Mouse (Mus musculus): Measurements from ENCODE around the gene Hyal3. TPM values are rescaled to one million over a fixed set of nuclear protein-coding genes. Genes with fewer than 3 reads are reported as not detected.
A peak's percentile ranks its signal among the peaks of the same experiment; 100 is the strongest.

Gene Hyal3
- polyA plus RNA-seq, 1 experiment from 2014 or later, result 1.4 TPM

DNA sequence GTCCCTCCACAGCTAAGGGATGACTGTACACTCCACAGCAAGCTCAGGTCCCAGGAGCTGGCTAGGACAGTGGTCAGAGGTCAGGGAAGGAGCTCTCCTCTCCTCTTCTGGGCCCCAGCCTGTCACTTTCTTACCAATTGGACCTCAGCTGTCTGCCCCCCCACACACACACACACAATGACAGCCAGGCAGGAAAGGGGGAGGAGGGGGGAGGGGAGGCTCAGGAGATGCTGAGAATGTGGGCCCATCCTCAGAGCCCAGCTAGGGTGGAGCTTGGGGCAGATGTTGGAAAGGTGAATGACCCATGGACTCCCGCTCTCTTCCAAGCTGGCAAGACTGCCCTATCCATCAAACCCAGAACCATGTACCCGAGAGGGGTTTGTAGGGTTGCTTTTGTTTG, 26.4 kb downstream of the Hyal3 start:
- no peaks in the 10 kb centered on the region for H3K27me3 ChIP-seq (replicated peaks; ENCODE audit: control insufficient read depth, insufficient read depth, low read length)
- no peak overlapping the region for H3K4me2 ChIP-seq (ENCODE audit: low read length)
- H3K4me3 ChIP-seq (replicated peaks; ENCODE audit: low read length), result no peak overlapping the region
- no peak for ATAC-seq
- peaks cover 15% of the 10 kb centered on the region for H3K4me1 ChIP-seq (replicated peaks; ENCODE audit: control insufficient read depth, insufficient read depth, low read length)
- WGBS, result 75% methylated on average over 2 of the region's 2 CpGs
- no peaks in the 10 kb centered on the region for H3K36me3 ChIP-seq (ENCODE audit: control insufficient read depth, insufficient read depth)
- no peak overlapping the region for H3K27ac ChIP-seq (ENCODE audit: low read length)
- no peaks in the 10 kb centered on the region for H3K9me3 ChIP-seq (ENCODE audit: control insufficient read depth, low read length)
- H3K9ac ChIP-seq (replicated peaks; ENCODE audit: low read depth, low read length), result no peak overlapping the region; the same call in 1 of the 2 replicates

- H3K9ac ChIP-seq (replicated peaks; ENCODE audit: low read depth, low read length), result no peak overlapping the region
- no peak overlapping the region for H3K4me3 ChIP-seq (replicated peaks; ENCODE audit: low read length)
- H3K36me3 ChIP-seq (ENCODE audit: control insufficient read depth, insufficient read depth), result no peaks in the 10 kb centered on the region
- no peak overlapping the region for H3K4me2 ChIP-seq (ENCODE audit: low read length)
- H3K9me3 ChIP-seq (ENCODE audit: control insufficient read depth, low read length), result no peaks in the 10 kb centered on the region
- no peak overlapping the region for H3K27ac ChIP-seq (ENCODE audit: low read length)
- peaks cover 15% of the 10 kb centered on the region for H3K4me1 ChIP-seq (replicated peaks; ENCODE audit: control insufficient read depth, insufficient read depth, low read length)
- ATAC-seq, result no peak
- WGBS, result 64% methylated on average over 9 of the region's 9 CpGs
- H3K27me3 ChIP-seq (replicated peaks; ENCODE audit: control insufficient read depth, insufficient read depth, low read length), result no peaks in the 10 kb centered on the region
Measured at GRCm38 (mm10) chr9:107607653-107608245, 27.1 kb downstream of the Hyal3 start.

DNA sequence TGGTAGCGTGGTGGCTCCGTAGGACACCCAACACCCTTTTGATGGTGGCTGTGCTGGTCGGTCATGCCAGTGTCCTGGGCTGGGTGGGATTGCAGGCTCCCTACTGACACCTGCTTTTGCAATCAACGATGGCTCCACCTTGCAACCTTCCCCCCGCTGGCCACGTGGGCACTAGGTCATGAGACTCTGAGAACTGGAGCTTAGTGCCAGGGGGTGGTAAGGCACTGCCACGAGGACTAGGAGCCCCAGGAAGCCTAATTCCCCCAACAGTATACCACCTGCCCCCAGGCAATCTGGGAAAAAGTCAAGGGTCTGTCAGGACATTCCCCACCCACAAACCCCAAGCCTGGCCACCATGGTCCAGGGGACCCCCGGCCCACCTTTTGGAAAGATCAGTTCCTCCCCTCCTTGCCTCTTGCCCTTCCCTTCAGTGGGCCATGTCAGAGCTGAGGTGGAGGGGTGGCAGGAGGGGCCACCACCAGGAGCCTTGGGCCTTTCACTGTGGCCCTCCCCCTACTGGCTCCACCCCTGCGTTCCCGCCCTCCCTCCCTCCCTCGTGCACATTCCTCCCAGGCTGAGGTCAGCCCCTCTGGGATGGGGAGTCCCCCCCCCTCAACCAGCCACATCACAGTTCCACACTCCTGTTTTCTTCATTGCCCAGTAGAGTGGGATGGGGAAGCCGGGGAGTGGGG, 28.3 kb downstream of the Hyal3 start, which contains the start of gene Sema3b:
Gene Sema3b (minus strand): TSS at position 489 of the 692 bp plus-strand sequence.
- Histone ChIP-seq H3K36me3 (ENCODE audit: control insufficient read depth, insufficient read depth) (no peaks in the 10 kb centered on the region), H3K9ac (replicated peaks; ENCODE audit: low read depth, low read length) (no peak within 1 kb of the TSS), H3K4me3 (replicated peaks; ENCODE audit: low read length) (no peak within 1 kb of the TSS), H3K27me3 (replicated peaks; ENCODE audit: control insufficient read depth, insufficient read depth, low read length) (no peaks in the 10 kb centered on the region), H3K4me1 (replicated peaks; ENCODE audit: control insufficient read depth, insufficient read depth, low read length) (peaks cover 19% of the 10 kb centered on the region), H3K27ac (ENCODE audit: low read length) (no peak within 1 kb of the TSS), H3K4me2 (ENCODE audit: low read length) (no peak within 1 kb of the TSS), H3K9me3 (ENCODE audit: control insufficient read depth, low read length) (no peaks in the 10 kb centered on the region)
- 47% methylated on average over 11 of the region's 12 CpGs for WGBS
- no peak for ATAC-seq

DNA sequence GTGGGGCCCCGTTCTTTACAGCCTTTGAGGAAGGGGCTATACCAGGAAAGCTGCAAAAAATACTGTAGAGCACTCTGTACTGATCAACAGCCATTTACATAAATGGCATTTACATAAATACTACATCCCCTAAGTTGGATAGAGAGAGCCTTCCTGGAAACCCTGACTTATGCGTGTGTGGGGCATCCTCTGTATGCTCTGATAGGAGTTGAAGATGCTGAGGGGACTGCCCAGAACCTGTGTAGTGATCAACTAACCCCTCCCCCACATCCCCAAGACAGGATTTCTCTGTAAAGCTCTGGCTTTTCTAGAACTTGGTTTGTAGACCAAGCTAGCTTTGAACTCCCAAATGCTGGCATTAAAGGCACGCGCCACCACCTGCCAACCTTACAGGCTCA, 28.8 kb downstream of the Hyal3 start:
- Histone ChIP-seq H3K4me3 (replicated peaks; ENCODE audit: low read length) (no peak overlapping the region), H3K36me3 (ENCODE audit: control insufficient read depth, insufficient read depth) (no peaks in the 10 kb centered on the region), H3K4me2 (ENCODE audit: low read length) (no peak overlapping the region), H3K27ac (ENCODE audit: low read length) (no peak overlapping the region), H3K9me3 (ENCODE audit: control insufficient read depth, low read length) (no peaks in the 10 kb centered on the region), H3K9ac (replicated peaks; ENCODE audit: low read depth, low read length) (no peak overlapping the region), H3K4me1 (replicated peaks; ENCODE audit: control insufficient read depth, insufficient read depth, low read length) (peaks cover 18% of the 10 kb centered on the region), H3K27me3 (replicated peaks; ENCODE audit: control insufficient read depth, insufficient read depth, low read length) (no peaks in the 10 kb centered on the region)
- WGBS, result 63% methylated on average over 4 of the region's 4 CpGs
- ATAC-seq, result no peak

DNA sequence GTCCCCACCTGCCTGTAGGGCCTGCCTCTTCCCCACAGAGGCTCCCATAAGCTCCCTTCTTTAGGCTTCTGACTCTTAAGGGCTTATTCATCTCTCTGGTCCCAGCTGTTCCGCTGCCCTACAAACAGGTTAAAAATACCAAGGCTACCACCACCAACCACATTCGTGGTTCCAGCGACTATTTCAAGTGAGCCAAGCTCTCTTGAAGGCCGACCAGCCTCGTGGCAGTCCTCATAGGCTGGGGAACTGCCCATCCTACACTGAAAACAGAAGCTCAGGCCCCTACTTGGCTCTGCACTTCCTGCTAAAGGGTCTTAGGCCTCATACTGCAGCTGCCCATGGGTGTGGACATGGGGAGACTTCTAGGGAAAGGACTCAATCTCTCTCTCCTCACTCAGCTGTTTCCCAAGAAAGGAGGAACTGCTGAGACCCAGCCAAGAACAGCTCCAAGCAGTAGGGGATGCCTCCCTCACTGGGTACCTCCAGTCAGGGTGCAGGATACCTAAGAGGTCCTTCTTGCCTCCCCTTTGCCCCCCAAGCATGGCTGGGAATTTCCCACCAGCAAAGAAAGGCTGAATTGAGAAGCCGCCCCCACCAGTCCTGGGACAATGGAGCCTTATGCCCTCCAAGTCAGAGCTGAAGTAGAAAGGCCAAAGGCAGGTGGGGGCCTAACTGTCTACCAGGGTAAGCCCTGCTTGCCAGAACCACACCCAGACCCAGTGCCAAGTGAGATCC, 31.0 kb downstream of the Hyal3 start:
- Histone ChIP-seq H3K36me3 (ENCODE audit: control insufficient read depth, insufficient read depth) (peaks cover 18% of the 10 kb centered on the region), H3K4me2 (ENCODE audit: low read length) (peak overlapping the region; percentile 85), H3K27me3 (replicated peaks; ENCODE audit: control insufficient read depth, insufficient read depth, low read length) (no peaks in the 10 kb centered on the region), H3K9ac (replicated peaks; ENCODE audit: low read depth, low read length) (peak overlapping the region; percentile 90), H3K4me3 (replicated peaks; ENCODE audit: low read length) (peak overlapping the region; percentile 46), H3K4me1 (replicated peaks; ENCODE audit: control insufficient read depth, insufficient read depth, low read length) (peaks cover 13% of the 10 kb centered on the region), H3K27ac (ENCODE audit: low read length) (peak overlapping the region; percentile 98), H3K9me3 (ENCODE audit: control insufficient read depth, low read length) (no peaks in the 10 kb centered on the region)
- ATAC-seq, result no peak
- WGBS, result 57% methylated on average over 6 of the region's 6 CpGs

DNA sequence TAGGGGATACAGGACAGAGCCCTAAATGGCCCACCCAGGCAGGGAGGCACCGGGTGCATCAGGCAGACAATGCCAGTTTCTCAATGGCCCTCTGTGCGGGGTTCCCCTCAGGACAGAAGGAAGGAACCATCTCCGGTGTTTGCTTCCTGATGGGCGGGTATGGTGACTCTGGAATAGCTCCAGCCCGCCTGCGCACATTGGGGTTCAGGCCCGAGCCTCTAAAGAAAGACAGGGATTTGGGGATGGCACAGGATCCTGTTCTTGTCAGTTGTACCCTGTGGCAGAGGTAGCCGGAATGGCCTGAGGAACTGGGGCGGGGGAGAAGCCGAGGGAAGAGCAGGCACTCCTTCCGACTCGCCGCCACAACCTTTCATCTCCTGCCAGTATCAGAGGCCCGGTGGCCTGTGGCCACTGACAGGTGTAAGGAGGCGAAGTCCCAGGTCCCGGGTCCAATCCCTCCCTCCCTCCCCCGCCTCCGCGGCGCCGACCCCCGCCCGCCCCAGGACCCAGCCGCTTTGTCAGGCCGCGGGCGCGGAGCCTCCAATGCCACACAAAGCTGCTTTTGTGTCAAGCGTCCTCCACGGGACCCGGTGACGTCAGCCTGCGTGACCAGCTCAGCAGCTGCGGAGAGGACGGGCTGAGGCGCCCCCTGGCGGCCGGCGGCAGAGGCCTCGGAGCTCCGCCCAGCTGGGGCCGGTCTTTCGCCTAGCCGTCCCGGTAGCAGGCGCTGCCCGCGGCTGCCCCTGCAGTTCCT, 31.8 kb downstream of the Hyal3 start:
- no peaks in the 10 kb centered on the region for H3K9me3 ChIP-seq (ENCODE audit: control insufficient read depth, low read length)
- peaks cover 21% of the 10 kb centered on the region for H3K36me3 ChIP-seq (ENCODE audit: control insufficient read depth, insufficient read depth)
- peak overlapping the region; percentile 46 for H3K4me3 ChIP-seq (replicated peaks; ENCODE audit: low read length)
- H3K27me3 ChIP-seq (replicated peaks; ENCODE audit: control insufficient read depth, insufficient read depth, low read length), result no peaks in the 10 kb centered on the region
- peak; percentile 95 for ATAC-seq
- H3K27ac ChIP-seq (ENCODE audit: low read length), result peak overlapping the region; percentile 98
- peaks cover 13% of the 10 kb centered on the region for H3K4me1 ChIP-seq (replicated peaks; ENCODE audit: control insufficient read depth, insufficient read depth, low read length)
- H3K4me2 ChIP-seq (ENCODE audit: low read length), result peak overlapping the region; percentile 85
- peak overlapping the region; percentile 90 for H3K9ac ChIP-seq (replicated peaks; ENCODE audit: low read depth, low read length)
- WGBS, result under 1% methylated on average over 48 of the region's 48 CpGs

GRCm38 (mm10) chr9:107612945-107613569, 32.4 kb downstream of the Hyal3 start:
- peak overlapping the region; percentile 46 for H3K4me3 ChIP-seq (replicated peaks; ENCODE audit: low read length)
- WGBS, result 10% methylated on average over 12 of the region's 12 CpGs
- H3K27me3 ChIP-seq (replicated peaks; ENCODE audit: control insufficient read depth, insufficient read depth, low read length), result no peaks in the 10 kb centered on the region
- H3K9me3 ChIP-seq (ENCODE audit: control insufficient read depth, low read length), result no peaks in the 10 kb centered on the region
- peak overlapping the region; percentile 90 for H3K9ac ChIP-seq (replicated peaks; ENCODE audit: low read depth, low read length)
- peak; percentile 32 for ATAC-seq
- peak overlapping the region; percentile 85 for H3K4me2 ChIP-seq (ENCODE audit: low read length)
- H3K36me3 ChIP-seq (ENCODE audit: control insufficient read depth, insufficient read depth), result peaks cover 26% of the 10 kb centered on the region
- H3K4me1 ChIP-seq (replicated peaks; ENCODE audit: control insufficient read depth, insufficient read depth, low read length), result peaks cover 13% of the 10 kb centered on the region
- H3K27ac ChIP-seq (ENCODE audit: low read length), result peak overlapping the region; percentile 98

- no peaks in the 10 kb centered on the region for H3K9me3 ChIP-seq (ENCODE audit: control insufficient read depth, low read length)
- peaks cover 22% of the 10 kb centered on the region for H3K4me1 ChIP-seq (replicated peaks; ENCODE audit: control insufficient read depth, insufficient read depth, low read length)
- WGBS, result 76% methylated on average over 4 of the region's 4 CpGs
- no peak for ATAC-seq
- no peak overlapping the region for H3K4me3 ChIP-seq (replicated peaks; ENCODE audit: low read length)
- no peak overlapping the region for H3K9ac ChIP-seq (replicated peaks; ENCODE audit: low read depth, low read length)
- no peaks in the 10 kb centered on the region for H3K27me3 ChIP-seq (replicated peaks; ENCODE audit: control insufficient read depth, insufficient read depth, low read length)
- peaks cover 33% of the 10 kb centered on the region for H3K36me3 ChIP-seq (ENCODE audit: control insufficient read depth, insufficient read depth)
- H3K4me2 ChIP-seq (ENCODE audit: low read length), result no peak overlapping the region
- no peak overlapping the region for H3K27ac ChIP-seq (ENCODE audit: low read length)
Measured at GRCm38 (mm10) chr9:107615035-107615434, 34.4 kb downstream of the Hyal3 start.

Data from forebrain, embryonic 16.5 days (tissue).